Mouse (Mus musculus) liver, embryonic 12.5 days (tissue): ENCODE results near the gene Slc25a53. TPM values are rescaled to one million over a fixed set of nuclear protein-coding genes. Genes with fewer than 3 reads are reported as not detected.
A peak's percentile ranks its signal among the peaks of the same experiment; 100 is the strongest.

ENCODE experiments used
- ATAC-seq: fragments of 200-750 bp; cut with Nextera tagmentation; 2 replicates; pipeline ENCODE4 v1.8.0; 2017; ENCODE audit warnings: moderate number of reproducible peaks, mild to moderate bottlenecking, moderate library complexity
- H3K27ac ChIP-seq: fragments of 300-500 bp; sonication (generic); 2 replicates; pipeline ENCODE4 v1.5.1; 2016; ENCODE audit warnings: mild to moderate bottlenecking
- H3K27me3 ChIP-seq: fragments of 300-500 bp; sonication (generic); replicated peaks from 2 replicates; pipeline ENCODE4 v1.6.1; 2016; ENCODE audit warnings: mild to moderate bottlenecking, moderate library complexity
- H3K36me3 ChIP-seq: fragments of 300-500 bp; sonication (generic); 2 replicates; pipeline ENCODE4 v1.6.1; 2016; ENCODE audit warnings: mild to moderate bottlenecking, moderate library complexity
- H3K4me1 ChIP-seq: fragments of 300-500 bp; sonication (generic); 2 replicates; pipeline ENCODE4 v1.6.1; 2016
- H3K4me2 ChIP-seq: fragments of 300-500 bp; sonication (generic); 2 replicates; pipeline ENCODE4 v1.6.1; 2016; ENCODE audit warnings: mild to moderate bottlenecking, moderate library complexity
- H3K4me3 ChIP-seq: fragments of 300-500 bp; sonication (generic); 2 replicates; pipeline ENCODE4 v1.5.1; 2016; ENCODE audit warnings: mild to moderate bottlenecking, moderate library complexity
- H3K9ac ChIP-seq: fragments of 300-500 bp; sonication (generic); 2 replicates; pipeline ENCODE4 v1.6.1; 2016; ENCODE audit warnings: mild to moderate bottlenecking, moderate library complexity
- H3K9me3 ChIP-seq: fragments of 300-500 bp; sonication (generic); replicated peaks from 2 replicates; pipeline ENCODE4 v1.6.1; 2016; ENCODE audit warnings: mild to moderate bottlenecking, moderate library complexity
- WGBS: fragments of 180-500 bp; shearing (Covaris S2); methylation state at CpG from one replicate; pipeline ENCODE4 v1.1.7; 2016; ENCODE audit not compliant: insufficient replicate concordance; 5-methylcytosine and 5-hydroxymethylcytosine counted together
- polyA plus RNA-seq: library from polyadenylated mRNA; unstranded; fragments of >200 nt; fragmentation: Nextera tagmentation; extraction: Ambion mirVana; gene quantifications from 2 replicates; pipeline ENCODE4 v1.2.1, GENCODE M21; 2016

Gene Slc25a53
- 2.8 and 2.9 TPM in 2 replicates for polyA plus RNA-seq

GRCm38 (mm10) chrX:137038000-137038483 is at the start of gene Slc25a53:
Gene Slc25a53 (minus strand): TSS chrX:137038302.
- Histone ChIP-seq H3K4me2 (peak within 1 kb of the TSS; percentile 62), H3K4me1 (peaks cover 9% of the 10 kb centered on the region), H3K4me3 (peak within 1 kb of the TSS; percentile 66), H3K27me3 (no peaks in the 10 kb centered on the region), H3K27ac (peak within 1 kb of the TSS; percentile 72; the same call in 1 of the 2 replicates), H3K9ac (peak within 1 kb of the TSS; percentile 66), H3K36me3 (no peaks in the 10 kb centered on the region), H3K9me3 (no peaks in the 10 kb centered on the region)
- peak; percentile 92 for ATAC-seq
- 11% methylated on average over 30 of the region's 31 CpGs for WGBS

GRCm38 (mm10) chrX:137063202-137063601 is 25.1 kb upstream of the Slc25a53 start:
- H3K9ac ChIP-seq = no peak overlapping the region
- no peak overlapping the region for H3K4me2 ChIP-seq
- no peak overlapping the region for H3K4me3 ChIP-seq
- H3K4me1 ChIP-seq = no peaks in the 10 kb centered on the region
- no peaks in the 10 kb centered on the region for H3K36me3 ChIP-seq
- H3K27me3 ChIP-seq = no peaks in the 10 kb centered on the region
- no peaks in the 10 kb centered on the region for H3K9me3 ChIP-seq
- H3K27ac ChIP-seq = no peak overlapping the region
- WGBS = 82% methylated on average over 9 of the region's 9 CpGs
- ATAC-seq = no peak

- H3K9me3 ChIP-seq = no peaks in the 10 kb centered on the region
- H3K4me2 ChIP-seq = peak within 1 kb of the TSS; percentile 82
- 8% methylated on average over 53 of the region's 62 CpGs for WGBS
- peak within 1 kb of the TSS; percentile 72 for H3K9ac ChIP-seq
- H3K4me3 ChIP-seq = peak within 1 kb of the TSS; percentile 67
- ATAC-seq = peak; percentile 95
- H3K36me3 ChIP-seq = no peaks in the 10 kb centered on the region
- no peaks in the 10 kb centered on the region for H3K4me1 ChIP-seq
- peaks cover 10% of the 10 kb centered on the region for H3K27me3 ChIP-seq
- no peak within 1 kb of the TSS for H3K27ac ChIP-seq
Observed at GRCm38 (mm10) chrX:137049425-137050225, 11.5 kb upstream of the Slc25a53 start, which contains the start of gene Fam199x. Gene Fam199x (plus strand): TSS chrX:137049594.

- WGBS = 10% methylated on average over 10 of the region's 11 CpGs
- peak; percentile 49; the same call in 1 of the 2 replicates for ATAC-seq
- Histone ChIP-seq H3K4me3 (peak overlapping the region; percentile 67), H3K9ac (peak overlapping the region; percentile 72; the same call in 1 of the 2 replicates), H3K4me2 (peak overlapping the region; percentile 82), H3K36me3 (no peaks in the 10 kb centered on the region), H3K4me1 (no peaks in the 10 kb centered on the region), H3K9me3 (no peaks in the 10 kb centered on the region), H3K27me3 (peaks cover 10% of the 10 kb centered on the region), H3K27ac (no peak overlapping the region)
Observed at GRCm38 (mm10) chrX:137049060-137049424, 10.9 kb upstream of the Slc25a53 start.

- WGBS = 36% methylated on average over 7 of the region's 7 CpGs
- peaks cover 9% of the 10 kb centered on the region for H3K4me1 ChIP-seq
- H3K4me3 ChIP-seq = peak overlapping the region; percentile 66
- peak overlapping the region; percentile 72; the same call in 1 of the 2 replicates for H3K27ac ChIP-seq
- peak overlapping the region; percentile 66 for H3K9ac ChIP-seq
- peak overlapping the region; percentile 62 for H3K4me2 ChIP-seq
- no peaks in the 10 kb centered on the region for H3K36me3 ChIP-seq
- no peaks in the 10 kb centered on the region for H3K9me3 ChIP-seq
- no peaks in the 10 kb centered on the region for H3K27me3 ChIP-seq
- ATAC-seq = 0 out of 2 replicates have a peak, but pooled peaks have one; percentile 2
Observed at GRCm38 (mm10) chrX:137038502-137038901, 400 bp upstream of the Slc25a53 start.

GRCm38 (mm10) chrX:137037470-137037999 is 567 bp downstream of the Slc25a53 start:
- H3K9ac ChIP-seq = peak overlapping the region; percentile 66
- no peaks in the 10 kb centered on the region for H3K36me3 ChIP-seq
- H3K9me3 ChIP-seq = no peaks in the 10 kb centered on the region
- H3K4me3 ChIP-seq = peak overlapping the region; percentile 66
- H3K27me3 ChIP-seq = no peaks in the 10 kb centered on the region
- peak overlapping the region; percentile 72; the same call in 1 of the 2 replicates for H3K27ac ChIP-seq
- ATAC-seq = no peak
- peaks cover 9% of the 10 kb centered on the region for H3K4me1 ChIP-seq
- peak overlapping the region; percentile 62 for H3K4me2 ChIP-seq
- WGBS = 10% methylated on average over 12 of the region's 12 CpGs

- H3K36me3 ChIP-seq = no peaks in the 10 kb centered on the region
- H3K4me3 ChIP-seq = no peak overlapping the region
- no peak for ATAC-seq
- 70% methylated on average over 4 of the region's 4 CpGs for WGBS
- H3K4me2 ChIP-seq = no peak overlapping the region
- H3K4me1 ChIP-seq = peaks cover 9% of the 10 kb centered on the region
- H3K9ac ChIP-seq = no peak overlapping the region
- no peak overlapping the region for H3K27ac ChIP-seq
- H3K27me3 ChIP-seq = no peaks in the 10 kb centered on the region
- no peaks in the 10 kb centered on the region for H3K9me3 ChIP-seq
Observed at GRCm38 (mm10) chrX:137034322-137034721, 3.8 kb downstream of the Slc25a53 start.

- Histone ChIP-seq H3K4me1 (peaks cover under 1% of the 10 kb centered on the region; the same call in 1 of the 2 replicates), H3K27me3 (no peaks in the 10 kb centered on the region), H3K27ac (no peak overlapping the region), H3K36me3 (no peaks in the 10 kb centered on the region; the same call in 1 of the 2 replicates), H3K9ac (no peak overlapping the region), H3K4me2 (no peak overlapping the region), H3K9me3 (no peaks in the 10 kb centered on the region), H3K4me3 (no peak overlapping the region)
- WGBS = 79% methylated on average over 5 of the region's 5 CpGs
- no peak for ATAC-seq
Observed at GRCm38 (mm10) chrX:137031726-137032125, 6.4 kb downstream of the Slc25a53 start.

- WGBS = 84% methylated on average over 8 of the region's 8 CpGs
- Histone ChIP-seq H3K4me2 (no peak overlapping the region), H3K36me3 (no peaks in the 10 kb centered on the region; the same call in 1 of the 2 replicates), H3K27me3 (no peaks in the 10 kb centered on the region), H3K9ac (no peak overlapping the region), H3K9me3 (no peaks in the 10 kb centered on the region), H3K27ac (no peak overlapping the region), H3K4me1 (no peaks in the 10 kb centered on the region), H3K4me3 (no peak overlapping the region)
- ATAC-seq = no peak
Observed at GRCm38 (mm10) chrX:137030916-137031315, 7.2 kb downstream of the Slc25a53 start.

GRCm38 (mm10) chrX:137019310-137019709 is 18.8 kb downstream of the Slc25a53 start:
- H3K4me2 ChIP-seq = no peak overlapping the region
- no peak overlapping the region for H3K9ac ChIP-seq
- no peaks in the 10 kb centered on the region for H3K9me3 ChIP-seq
- H3K27me3 ChIP-seq = no peaks in the 10 kb centered on the region
- H3K27ac ChIP-seq = no peak overlapping the region
- 6% methylated on average over 1 of the region's 1 CpGs for WGBS
- peak; percentile 55; the same call in 1 of the 2 replicates for ATAC-seq
- no peaks in the 10 kb centered on the region for H3K36me3 ChIP-seq
- no peaks in the 10 kb centered on the region for H3K4me1 ChIP-seq
- H3K4me3 ChIP-seq = no peak overlapping the region

- Histone ChIP-seq H3K4me3 (no peak overlapping the region), H3K9me3 (no peaks in the 10 kb centered on the region), H3K36me3 (no peaks in the 10 kb centered on the region), H3K27ac (no peak overlapping the region), H3K9ac (no peak overlapping the region), H3K27me3 (no peaks in the 10 kb centered on the region), H3K4me2 (no peak overlapping the region), H3K4me1 (no peaks in the 10 kb centered on the region)
- ATAC-seq = no peak
- WGBS = 62% methylated on average over 1 of the region's 1 CpGs
Observed at GRCm38 (mm10) chrX:137017668-137018067, 20.4 kb downstream of the Slc25a53 start.

- no peaks in the 10 kb centered on the region for H3K4me1 ChIP-seq
- no peak overlapping the region for H3K9ac ChIP-seq
- H3K4me3 ChIP-seq = no peak overlapping the region
- no peak overlapping the region for H3K27ac ChIP-seq
- ATAC-seq = no peak
- no peaks in the 10 kb centered on the region for H3K36me3 ChIP-seq
- no peak overlapping the region for H3K4me2 ChIP-seq
- no peaks in the 10 kb centered on the region for H3K9me3 ChIP-seq
- no peaks in the 10 kb centered on the region for H3K27me3 ChIP-seq
- WGBS = 52% methylated on average over 6 of the region's 6 CpGs
Observed at GRCm38 (mm10) chrX:137015099-137015709, 22.9 kb downstream of the Slc25a53 start.
